Mouse (Mus musculus): Measurements from ENCODE around the gene Iars2.
"Not testable (repeated sequence)": the region's sequence is repeated elsewhere in the genome, so short reads cannot be mapped to it uniquely, and the experiment has no call there.

Iars2 gene

DNA sequence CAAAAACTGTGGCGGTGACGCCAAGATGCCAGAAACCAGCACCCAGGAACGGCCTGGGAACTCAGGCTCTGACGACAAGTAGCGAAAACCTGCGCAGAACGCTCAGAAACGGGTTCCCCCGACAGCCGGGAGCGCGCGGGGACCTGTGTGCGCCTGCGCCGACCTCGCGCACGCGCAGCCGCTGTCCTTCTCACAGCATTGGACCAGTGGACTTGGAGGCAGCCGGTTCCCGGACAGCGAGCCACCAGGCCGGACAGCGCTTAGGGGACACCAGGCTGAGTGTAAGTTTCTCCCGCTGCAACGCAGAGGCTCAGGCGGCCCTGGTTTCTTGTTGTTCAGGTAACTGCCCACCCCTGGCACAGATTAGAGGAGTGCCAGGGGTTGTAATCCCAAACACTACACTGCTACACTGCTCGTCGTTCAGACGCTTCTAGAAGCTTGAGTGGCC lies 2.8 kb upstream of the Iars2 start, which contains the start of gene Bpnt1:
Gene Bpnt1, plus strand, starts transcription at position 167 of the 448 bp plus-strand sequence.
- peak; percentile 95 for DNase-seq (ENCODE audit: low spot score)

GRCm38 (mm10) chr1:185331364-185331763 lies 2.2 kb upstream of the Iars2 start:
- DNase-seq (ENCODE audit: low spot score): no peak

- no peak for DNase-seq (ENCODE audit: low spot score)
These were observed 655 bp upstream of the Iars2 start for GRCm38 (mm10) chr1:185329851-185330250.

DNA sequence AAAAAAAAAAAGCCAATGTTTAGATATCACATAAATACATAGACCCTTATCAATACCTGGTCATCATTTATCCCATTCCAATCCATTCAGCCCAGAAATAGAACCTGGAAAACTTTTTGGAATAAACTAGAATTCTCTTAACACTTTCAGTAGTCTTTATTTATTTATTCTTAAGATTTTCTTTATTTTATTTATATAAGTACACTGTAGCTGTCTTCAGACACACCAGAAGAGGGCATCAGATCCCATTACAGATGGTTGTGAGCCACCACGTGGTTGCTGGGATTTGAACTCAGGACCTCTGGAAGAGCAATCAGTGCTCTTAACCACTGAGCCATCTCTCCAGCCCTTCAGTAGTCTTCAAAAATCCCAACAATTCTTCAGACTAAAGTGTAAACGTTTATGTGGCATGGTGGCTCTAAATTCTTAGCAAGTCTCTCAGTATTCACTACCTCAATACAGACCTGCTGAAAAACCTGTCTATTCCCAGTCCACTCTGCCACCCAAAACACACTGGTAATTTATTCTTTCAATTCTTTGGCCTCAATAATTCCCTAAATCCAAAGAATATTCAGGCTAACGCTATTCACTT lies 1.3 kb downstream of the Iars2 start:
- not testable (repeated sequence) for DNase-seq (ENCODE audit: low spot score)

DNA sequence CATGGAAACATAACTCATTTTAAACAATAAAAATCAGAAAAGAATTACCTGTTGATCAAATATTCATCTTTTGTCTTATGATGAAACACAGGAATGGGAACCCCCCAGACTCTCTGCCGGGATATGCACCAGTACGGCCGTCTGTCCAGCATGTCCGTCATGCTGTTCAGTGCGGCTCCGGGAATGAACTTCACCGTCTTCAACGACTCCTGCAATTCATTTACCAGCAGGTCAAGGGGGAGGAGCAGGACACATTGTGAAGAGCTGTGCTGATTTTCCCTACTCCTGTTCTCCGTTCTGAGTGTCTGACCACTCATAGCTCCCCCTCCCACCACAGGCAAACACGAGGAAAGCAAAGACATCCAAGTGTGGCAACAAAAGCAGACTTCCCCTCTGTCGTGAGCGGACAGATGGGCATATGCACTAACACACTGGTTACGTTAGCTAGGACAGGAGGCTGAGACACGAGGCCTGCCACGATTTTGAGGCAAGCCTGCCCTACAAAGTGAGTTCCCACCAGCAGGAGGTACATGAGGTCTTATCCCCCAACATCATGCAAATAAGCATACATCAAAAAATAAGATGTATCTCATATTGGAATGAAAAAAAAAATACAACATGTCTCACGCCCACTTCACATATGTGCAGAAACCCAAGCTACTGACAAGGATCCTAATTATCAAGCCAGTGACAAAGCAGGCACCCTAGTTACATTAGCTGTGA lies 13.2 kb downstream of the Iars2 start:
- no peak for DNase-seq (ENCODE audit: low spot score)

- DNase-seq (ENCODE audit: low spot score): no peak
These were observed 14.7 kb downstream of the Iars2 start for GRCm38 (mm10) chr1:185314546-185314945.

DNA sequence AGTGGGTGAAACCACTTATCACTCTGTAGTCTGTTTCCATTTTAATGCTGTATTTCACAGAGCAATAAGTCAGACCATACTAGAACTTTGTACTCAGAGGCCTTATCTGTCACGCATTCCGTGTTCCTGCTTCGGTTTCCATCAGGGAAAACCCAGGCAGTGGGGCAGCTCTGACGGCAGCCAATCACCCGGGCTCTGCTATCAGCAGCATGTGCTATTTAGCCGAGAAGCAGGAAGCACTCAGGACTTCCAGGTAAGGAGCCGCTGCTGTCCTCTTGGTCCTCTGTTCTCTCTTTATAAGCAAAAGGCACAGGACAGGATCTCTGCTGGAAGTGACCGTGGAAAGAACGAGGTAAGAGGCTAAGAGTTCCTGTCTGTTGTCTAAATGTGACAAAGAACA lies 17.2 kb downstream of the Iars2 start:
- no peak for DNase-seq (ENCODE audit: low spot score)

GRCm38 (mm10) chr1:185308908-185309307 lies 20.3 kb downstream of the Iars2 start:
- DNase-seq (ENCODE audit: low spot score): no peak

GRCm38 (mm10) chr1:185308334-185308733 lies 20.9 kb downstream of the Iars2 start:
- DNase-seq (ENCODE audit: low spot score): no peak

DNA sequence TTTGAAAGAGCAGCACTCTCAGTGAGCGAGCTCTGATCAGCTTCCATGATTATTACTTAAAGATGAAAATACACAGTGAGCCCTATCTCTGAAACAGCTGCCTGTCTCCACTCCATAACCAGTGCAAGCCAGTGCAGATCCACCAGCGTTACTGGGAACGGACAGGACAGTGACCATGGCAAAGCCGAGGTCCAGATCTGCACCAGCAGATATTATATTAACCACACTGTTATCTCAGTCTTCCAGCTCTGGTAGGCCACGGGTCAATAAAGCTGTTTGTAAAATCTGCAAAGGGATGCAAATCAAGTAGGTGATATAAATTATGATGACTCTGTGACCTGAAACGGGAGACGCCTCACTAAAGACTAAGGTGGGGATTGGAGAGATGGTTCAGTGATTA lies 21.6 kb downstream of the Iars2 start:
- no peak for DNase-seq (ENCODE audit: low spot score)

GRCm38 (mm10) chr1:185306836-185307235 lies 22.4 kb downstream of the Iars2 start:
- no peak for DNase-seq (ENCODE audit: low spot score)

GRCm38 (mm10) chr1:185302816-185303215 lies 26.4 kb downstream of the Iars2 start:
- DNase-seq (ENCODE audit: low spot score): no peak

- no peak for DNase-seq (ENCODE audit: low spot score)
These were observed 30.7 kb downstream of the Iars2 start for GRCm38 (mm10) chr1:185298496-185298895.

DNA sequence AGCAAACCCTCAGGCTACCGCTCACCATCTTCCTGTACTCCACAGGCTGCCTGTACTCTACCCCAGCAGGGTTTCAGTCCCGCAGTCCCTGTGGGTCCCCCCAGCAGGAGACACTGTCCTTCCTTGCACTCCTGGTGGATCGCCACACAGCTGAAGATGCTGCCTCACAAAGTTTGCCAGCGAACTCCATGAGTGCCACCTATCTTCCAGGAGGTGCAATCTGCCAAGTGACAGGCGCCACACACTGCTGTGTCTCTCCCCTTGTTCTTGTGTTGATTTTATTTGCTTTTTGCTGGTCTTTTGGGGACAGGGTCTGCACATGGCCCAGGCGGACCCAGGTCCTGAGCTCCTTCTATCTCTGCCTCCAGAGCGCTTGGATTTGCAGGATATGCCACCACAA lies 32.3 kb downstream of the Iars2 start:
- no peak for DNase-seq (ENCODE audit: low spot score)

DNA sequence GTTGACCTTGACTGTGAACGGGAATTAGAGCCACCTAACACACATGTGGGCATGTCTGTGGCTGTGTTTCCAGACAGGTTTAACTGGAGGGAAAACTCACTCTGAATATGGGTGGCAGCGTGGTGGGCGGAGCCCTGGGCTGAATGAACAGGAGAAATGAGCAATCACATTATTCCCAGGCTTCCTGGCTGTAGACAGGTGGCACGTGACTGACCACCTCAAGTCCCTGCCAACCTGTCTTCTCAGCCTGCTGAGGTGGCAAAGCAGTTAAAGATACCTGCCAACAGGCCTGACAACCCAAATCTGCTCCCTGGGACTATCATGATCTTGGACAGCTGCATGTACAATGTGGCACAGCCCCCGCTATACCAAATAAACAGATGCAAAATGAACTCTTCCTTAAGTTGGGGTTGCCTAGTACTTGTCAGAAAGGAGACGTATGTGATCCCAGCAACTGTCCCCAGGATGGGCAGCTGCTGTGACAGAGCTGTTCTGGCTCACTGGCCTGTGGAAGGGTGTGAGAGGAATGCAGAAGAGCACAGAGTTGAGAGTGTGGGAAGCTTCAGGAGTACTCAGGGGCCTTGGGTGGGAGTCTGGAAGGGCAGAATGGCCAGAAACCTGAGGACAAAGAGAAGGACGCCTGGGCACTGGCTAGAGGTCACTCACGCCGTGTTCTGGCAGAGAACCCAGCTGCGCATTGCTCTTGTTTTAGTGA lies 36.4 kb downstream of the Iars2 start:
- DNase-seq (ENCODE audit: low spot score): no peak

DNA sequence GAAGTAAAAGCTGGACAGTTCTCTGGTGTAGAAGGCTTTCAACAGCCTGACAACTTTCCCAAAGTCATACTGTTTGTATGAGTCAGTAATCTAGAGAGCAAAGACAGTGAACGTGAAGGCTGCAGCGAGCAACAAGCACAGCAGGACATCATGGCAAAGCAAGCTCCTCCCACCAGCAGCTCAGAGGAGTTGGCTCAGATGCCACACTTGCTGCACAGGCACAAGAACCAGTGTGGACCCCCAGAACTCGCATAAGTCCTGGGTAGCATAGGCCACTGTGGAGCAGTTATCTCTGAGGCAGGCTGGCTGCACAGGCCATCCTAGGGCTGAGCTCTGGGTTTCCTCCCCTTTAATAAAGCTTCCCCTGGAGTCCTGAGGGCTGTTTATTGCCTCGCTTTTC lies 37.9 kb downstream of the Iars2 start:
- DNase-seq (ENCODE audit: low spot score): no peak

- DNase-seq (ENCODE audit: low spot score): no peak
These were observed 40.0 kb downstream of the Iars2 start for GRCm38 (mm10) chr1:185289231-185289630.

DNA sequence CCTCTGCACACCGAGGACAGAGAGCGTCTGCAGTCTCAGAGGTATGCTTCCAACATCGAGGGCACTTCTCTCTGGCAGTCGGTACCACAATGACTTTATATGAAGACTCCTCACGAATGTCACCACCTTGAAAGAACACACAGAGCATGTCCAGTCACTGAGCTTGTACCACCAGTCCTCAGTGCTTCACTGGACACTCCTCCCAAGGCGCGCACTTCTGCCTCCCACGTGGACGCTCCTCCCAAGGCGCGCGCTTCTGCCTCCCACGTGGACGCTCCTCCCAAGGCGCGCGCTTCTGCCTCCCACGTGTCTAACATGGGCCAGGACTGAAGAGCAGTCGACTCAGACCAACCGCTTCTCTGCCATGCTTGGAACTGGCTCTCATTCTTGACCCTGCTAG lies 42.1 kb downstream of the Iars2 start:
- no peak for DNase-seq (ENCODE audit: low spot score)

GRCm38 (mm10) chr1:185285171-185285570 lies 44.0 kb downstream of the Iars2 start:
- DNase-seq (ENCODE audit: low spot score): no peak

- no peak for DNase-seq (ENCODE audit: low spot score)
These were observed 44.5 kb downstream of the Iars2 start for GRCm38 (mm10) chr1:185284740-185285139.

DNA sequence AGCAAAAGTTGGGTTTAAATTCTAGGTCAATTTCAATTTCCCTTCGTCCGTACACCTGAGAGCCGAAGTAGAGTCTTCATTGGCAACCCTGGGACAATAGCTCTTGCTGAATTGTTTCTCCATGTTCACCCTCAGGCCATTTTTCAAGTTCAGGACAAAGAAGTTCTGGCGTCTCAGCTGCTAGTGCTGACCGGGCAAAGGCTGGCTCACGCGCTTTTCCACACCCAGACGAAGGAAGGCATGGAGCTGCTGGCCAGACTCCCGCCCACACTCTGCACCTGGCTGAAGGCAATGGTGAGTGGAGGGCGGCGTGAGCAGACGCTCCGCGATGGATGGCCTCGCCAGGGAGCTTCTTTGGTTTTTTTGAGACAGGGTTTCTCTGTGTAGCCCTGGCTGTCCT lies 45.9 kb downstream of the Iars2 start:
- DNase-seq (ENCODE audit: low spot score): no peak

- no peak for DNase-seq (ENCODE audit: low spot score)
These were observed 46.4 kb downstream of the Iars2 start for GRCm38 (mm10) chr1:185282846-185283245.

DNA sequence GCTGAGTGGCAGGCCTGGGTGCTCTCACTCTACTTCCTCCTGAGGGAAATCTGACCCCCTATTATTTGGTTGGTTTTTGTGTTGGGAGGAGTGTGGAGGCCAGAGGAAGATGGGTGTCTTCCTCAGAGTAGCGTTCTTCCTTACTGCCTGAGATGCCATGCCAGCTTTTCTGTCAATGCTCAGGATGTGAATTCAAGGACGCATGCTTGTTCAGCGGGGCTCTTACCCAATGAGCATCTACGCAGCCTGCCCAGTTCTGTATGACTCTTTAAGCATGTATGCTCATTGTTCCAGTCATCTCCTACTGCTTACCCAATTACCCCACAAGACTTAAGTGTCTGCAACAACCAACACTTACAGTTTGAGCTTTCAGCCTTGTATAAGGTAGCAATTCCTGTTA lies 48.6 kb downstream of the Iars2 start:
- no peak for DNase-seq (ENCODE audit: low spot score)
